Mouse (Mus musculus) bone marrow macrophage, adult 2 months (primary cell): ENCODE data around the gene Ap2m1.

Experiments
- CTCF ChIP-seq: IDR thresholded peaks from 2 replicates; pipeline ENCODE4 v1.5.1; 2012; ENCODE audit warnings: low read depth, mild to moderate bottlenecking, low read length, moderate library complexity
- POLR2A ChIP-seq: IDR thresholded peaks from 2 replicates; pipeline ENCODE4 v1.6.1; 2012; ENCODE audit warnings: mild to moderate bottlenecking, low read depth, low read length, borderline replicate concordance

GRCm38 (mm10) chr16:20529375-20529774 lies 5.9 kb upstream of the Ap2m1 start:
- TF ChIP-seq CTCF (no peak), POLR2A (no peak)
